Mouse (Mus musculus) CH12.LX (cell line): ENCODE results near the gene Grrp1. TPM values are rescaled to one million over a fixed set of nuclear protein-coding genes. Genes with fewer than 3 reads are reported as not detected.
A peak's percentile ranks its signal among the peaks of the same experiment; 100 is the strongest.

Experiments used
- DNase-seq: peaks from one replicate; pipeline ENCODE4 v3.0.0-alpha.2; 2013; ENCODE audit errors: extremely low read depth
- H3K27ac ChIP-seq: 2 replicates; pipeline ENCODE4 v1.5.1; 2012; ENCODE audit warnings: low read depth, mild to moderate bottlenecking, control low read depth, moderate library complexity; ENCODE audit not compliant: insufficient read depth
- H3K27me3 ChIP-seq: replicated peaks from 2 replicates; pipeline ENCODE3; 2012; ENCODE audit warnings: inconsistent platforms
- H3K36me3 ChIP-seq, 2 experiments: replicated peaks in 1 of 2; 2 replicates each; pipeline versions ENCODE3 to v1.6.1; 2012; ENCODE audit warnings: inconsistent platforms in 1 of 2, low read length in 1 of 2, mild to moderate bottlenecking in 1 of 2, mixed read lengths in 1 of 2, moderate library complexity in 1 of 2; ENCODE audit not compliant: control insufficient read depth in 1 of 2, insufficient read depth in 1 of 2
- H3K4me1 ChIP-seq, 2 experiments: 2 replicates each; pipeline ENCODE4 v1.6.1; 2012; ENCODE audit warnings: inconsistent platforms in 1 of 2, moderate library complexity in 1 of 2; ENCODE audit not compliant: insufficient read depth in 2 of 2, control insufficient read depth in 1 of 2
- H3K4me2 ChIP-seq: 2 replicates; pipeline ENCODE4 v1.6.1; 2012; ENCODE audit warnings: low read depth, mild to moderate bottlenecking, control low read depth; ENCODE audit not compliant: poor library complexity, insufficient read depth, severe bottlenecking
- H3K4me3 ChIP-seq, 3 experiments: fragments of 150-350 bp in 1 of 3; sonication (generic) in 1 of 3; replicated peaks in 1 of 3; 2 replicates each; pipeline versions ENCODE3 to v1.5.1; 2011 to 2012; ENCODE audit warnings: low read depth in 2 of 3, low read length in 2 of 3, mild to moderate bottlenecking in 2 of 3, moderate library complexity in 2 of 3, control low read depth in 1 of 3, improper control_type of control experiment in 1 of 3, inconsistent platforms in 1 of 3, mixed read lengths in 1 of 3; ENCODE audit not compliant: poor library complexity in 1 of 3
- H3K79me2 ChIP-seq: replicated peaks from 2 replicates; pipeline ENCODE4 v1.6.1; 2012; ENCODE audit warnings: mild to moderate bottlenecking, moderate library complexity; ENCODE audit not compliant: control insufficient read depth, poor library complexity, insufficient read depth, severe bottlenecking; ENCODE audit errors: extremely low read depth
- H3K9ac ChIP-seq: 2 replicates; pipeline ENCODE4 v1.6.1; 2012; ENCODE audit warnings: low read depth, mild to moderate bottlenecking, control low read depth, moderate library complexity; ENCODE audit not compliant: insufficient read depth
- H3K9me3 ChIP-seq: replicated peaks from 2 replicates; pipeline ENCODE3; 2012; ENCODE audit warnings: low read length, inconsistent platforms, mixed read lengths
- CTCF ChIP-seq, 2 experiments: IDR thresholded peaks in 1 of 2; conservative IDR thresholded peaks in 1 of 2; 2 replicates each; pipeline ENCODE4 v1.5.1; 2011 to 2012; ENCODE audit warnings: low read depth in 2 of 2, low read length in 2 of 2, improper control_type of control experiment in 1 of 2, inconsistent platforms in 1 of 2, mild to moderate bottlenecking in 1 of 2, moderate library complexity in 1 of 2
- IRF4 ChIP-seq: IDR thresholded peaks from 2 replicates; pipeline ENCODE4 v1.6.1; 2014; ENCODE audit warnings: low read depth, mild to moderate bottlenecking, inconsistent platforms, low read length, improper control_type of control experiment
- MAFK ChIP-seq: IDR thresholded peaks from 2 replicates; pipeline ENCODE4 v1.6.1; 2011; ENCODE audit warnings: low read length, improper control_type of control experiment; ENCODE audit not compliant: insufficient replicate concordance
- MYC ChIP-seq: IDR thresholded peaks from 2 replicates; pipeline ENCODE4 v1.6.1; 2011; ENCODE audit warnings: low read depth, mild to moderate bottlenecking, improper control_type of control experiment, low read length
- NRF1 ChIP-seq: IDR thresholded peaks from 2 replicates; pipeline ENCODE4 v1.6.1; 2014; ENCODE audit warnings: low read depth, mild to moderate bottlenecking, inconsistent platforms, low read length, improper control_type of control experiment, moderate library complexity
- RAD21 ChIP-seq: IDR thresholded peaks from 2 replicates; pipeline ENCODE4 v1.6.1; 2011; ENCODE audit warnings: low read depth, mild to moderate bottlenecking, low read length, improper control_type of control experiment, moderate library complexity
- RCOR1 ChIP-seq: conservative IDR thresholded peaks from 2 replicates; pipeline ENCODE4 v1.6.1; 2012; ENCODE audit warnings: low read depth, mild to moderate bottlenecking, inconsistent platforms, low read length, improper control_type of control experiment
- SMC3 ChIP-seq: IDR thresholded peaks from 2 replicates; pipeline ENCODE4 v1.6.1; 2011; ENCODE audit warnings: low read depth, low read length, improper control_type of control experiment
- TCF12 ChIP-seq: IDR thresholded peaks from 2 replicates; pipeline ENCODE4 v1.6.1; 2014; ENCODE audit warnings: low read depth, mild to moderate bottlenecking, inconsistent platforms, low read length, improper control_type of control experiment
- USF1 ChIP-seq: IDR thresholded peaks from 2 replicates; pipeline ENCODE4 v1.6.1; 2014; ENCODE audit warnings: low read depth, mild to moderate bottlenecking, inconsistent platforms, low read length, improper control_type of control experiment
- dilution Hi-C: fragments of 300-500 bp; cut with MboI; formaldehyde crosslinking; loops from 2 replicates; pipeline ENCODE4 v1.14.3; 2020; ENCODE audit warnings: low sequenced_read_pairs; ENCODE audit not compliant: extremely low pct_unique_long_range_greater_than_20kb, extremely low pct_ligation_motif_present
- in situ Hi-C: fragments of 300-500 bp; cut with MboI; formaldehyde crosslinking; loops from 3 replicates; pipeline ENCODE4 v1.14.3; 2019; ENCODE audit warnings: low sequenced_read_pairs, low pct_ligation_motif_present, low pct_unique_long_range_greater_than_20kb, mixed read lengths
- polyA plus RNA-seq: library from polyadenylated mRNA; unstranded; fragments of >175 nt; gene quantifications from 2 replicates; pipeline ENCODE4 v1.2.1, GENCODE M21; 2012; ENCODE audit warnings: low read depth; ENCODE audit not compliant: insufficient read length
- total RNA-seq, 2 experiments: library from RNA; depleted of rRNA; stranded (reverse); fragments of 300-350 nt in 1 of 2; fragments of >200 nt in 1 of 2; gene quantifications; 2 replicates each; pipeline ENCODE4 v1.2.3; 2012 to 2014

The Grrp1 gene
- total and polyA plus RNA-seq, 3 experiments, result not detected

DNA sequence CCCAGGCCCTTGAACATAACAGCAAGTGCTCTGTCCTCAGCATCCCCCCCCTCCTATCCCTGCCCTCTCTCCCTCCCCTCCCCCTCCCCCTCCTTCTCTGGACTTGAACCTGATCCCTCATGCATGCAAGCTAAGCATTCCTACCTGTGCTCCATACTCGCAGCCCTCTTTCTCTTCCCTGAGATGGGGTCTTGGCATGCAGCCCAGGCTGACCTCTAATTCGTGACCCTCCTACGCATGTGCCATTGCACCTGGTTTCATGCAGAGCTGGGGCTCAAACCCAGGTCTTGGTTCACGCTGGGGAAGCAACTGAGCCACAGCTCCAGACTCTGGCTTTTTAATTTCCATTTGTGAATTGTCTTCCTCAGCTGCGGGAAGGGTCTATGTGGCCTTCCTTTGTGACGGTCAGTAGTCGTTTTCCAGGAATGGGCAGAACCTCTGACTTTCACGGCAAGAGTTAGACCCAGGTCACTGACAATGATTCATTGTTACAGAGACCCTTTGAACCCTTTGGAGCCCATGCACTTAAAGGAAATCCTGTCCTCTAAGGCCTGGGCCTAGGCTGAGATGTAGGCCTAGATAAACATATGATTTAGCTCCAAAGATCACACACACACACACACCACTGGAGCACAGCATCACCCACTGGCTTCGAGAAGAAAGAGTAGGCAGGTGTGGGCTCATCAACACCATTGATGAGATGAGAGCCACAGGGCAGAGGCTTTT, 12.1 kb upstream of the Grrp1 start:
- in situ Hi-C loops (loop anchor here (25.0 kb wide), 1 partner anchor 221 kb away; the partner anchor contains the start of gene Paqr7), dilution Hi-C loops (no loop called here)
- no peaks in the 10 kb centered on the region for H3K79me2 ChIP-seq
- H3K27ac ChIP-seq, result no peak overlapping the region
- DNase-seq, result no peak
- H3K4me1 ChIP-seq, result no peaks in the 10 kb centered on the region
- H3K4me3 ChIP-seq, result no peak overlapping the region
- no peak overlapping the region for H3K4me2 ChIP-seq
- no peaks in the 10 kb centered on the region for H3K36me3 ChIP-seq
- no peak overlapping the region for H3K9ac ChIP-seq
- peaks cover 15% of the 10 kb centered on the region for H3K9me3 ChIP-seq
- H3K27me3 ChIP-seq, result peaks cover 11% of the 10 kb centered on the region
- TF ChIP-seq NRF1 (no peak), TCF12 (no peak), SMC3 (no peak), USF1 (no peak), RCOR1 (no peak)

DNA sequence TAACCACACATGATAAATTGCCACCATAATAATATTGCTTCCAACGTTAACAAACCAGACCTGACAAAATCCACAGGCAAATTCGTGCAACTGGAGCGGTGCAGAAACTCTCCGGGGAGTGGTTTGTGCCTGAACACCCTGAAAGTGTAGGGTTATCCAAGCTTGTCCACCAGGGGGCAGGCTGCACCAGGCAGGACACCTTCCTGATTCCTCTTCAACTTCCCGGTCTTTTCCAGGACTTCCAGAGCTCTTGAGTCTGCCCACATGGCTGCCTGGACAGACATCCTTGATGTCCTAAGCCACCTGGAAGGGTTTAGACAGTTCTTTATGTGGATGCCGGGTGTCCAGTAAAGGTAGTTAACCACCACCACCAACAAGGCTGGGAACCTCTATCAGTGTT, 9.3 kb upstream of the Grrp1 start:
- dilution Hi-C loops, result no loop called here
- no peak overlapping the region for H3K9ac ChIP-seq
- H3K79me2 ChIP-seq, result no peaks in the 10 kb centered on the region
- no peak overlapping the region for H3K4me3 ChIP-seq
- in situ Hi-C loops, result loop anchor here (25.0 kb wide), 1 partner anchor 224 kb away; the partner anchor contains the start of gene Paqr7
- no peaks in the 10 kb centered on the region for H3K36me3 ChIP-seq
- no peaks in the 10 kb centered on the region; a peak in 1 of 4 replicates for H3K4me1 ChIP-seq
- peak; percentile 65 for TF ChIP-seq SMC3
- TF ChIP-seq RAD21, result peak; percentile 42
- TF ChIP-seq MAFK, result no peak
- TF ChIP-seq USF1, result no peak
- peak; percentile 41 to 65; a peak in 3 of 4 replicates for TF ChIP-seq CTCF (conservative IDR thresholded peaks at IDR 0.05 in 1 of 2, IDR thresholded peaks at IDR 0.05 in 1 of 2; ENCODE audit: low read depth in 2 of 2, low read length in 2 of 2)
- no peak for TF ChIP-seq IRF4
- DNase-seq, result peak; percentile 18
- no peak overlapping the region for H3K4me2 ChIP-seq
- H3K9me3 ChIP-seq, result peaks cover 15% of the 10 kb centered on the region
- H3K27ac ChIP-seq, result no peak overlapping the region
- peaks cover 11% of the 10 kb centered on the region for H3K27me3 ChIP-seq

DNA sequence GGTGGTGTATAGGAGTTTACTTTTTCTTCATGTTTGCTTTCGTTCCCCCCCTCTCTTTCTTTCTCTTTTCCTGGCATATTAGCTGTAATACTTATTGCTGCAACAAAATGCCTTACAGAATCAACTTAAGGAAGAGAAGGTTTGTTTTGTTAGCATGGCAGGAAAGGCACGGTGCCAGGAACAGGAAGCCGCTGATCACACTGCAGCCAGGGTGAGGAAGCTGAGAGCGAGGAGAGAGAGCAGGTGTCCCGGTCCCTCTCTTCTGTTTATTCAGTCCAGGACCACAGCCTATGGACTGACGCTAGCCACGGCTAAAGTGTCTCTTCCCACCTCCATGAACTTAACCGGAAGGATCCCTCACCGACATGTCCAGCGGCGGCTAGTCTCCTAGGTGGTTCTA, 4.4 kb upstream of the Grrp1 start:
- Histone ChIP-seq H3K27ac (no peak overlapping the region), H3K79me2 (no peaks in the 10 kb centered on the region), H3K4me1 (peaks cover 0 to 3% of the 10 kb centered on the region in 2 experiments; a peak in 3 of 4 replicates), H3K4me2 (no peak overlapping the region), H3K9ac (no peak overlapping the region), H3K9me3 (peaks cover 7% of the 10 kb centered on the region), H3K36me3 (no peaks in the 10 kb centered on the region)
- DNase-seq, result no peak
- in situ Hi-C loops, result loop anchor here (25.0 kb wide), 1 partner anchor 229 kb away; the partner anchor contains the start of gene Paqr7
- dilution Hi-C loops, result no loop called here
- TF ChIP-seq MYC, result no peak
- TF ChIP-seq, all 38 proteins: peak for 0
- peaks cover 19% of the 10 kb centered on the region for H3K27me3 ChIP-seq
- H3K4me3 ChIP-seq, result no peak overlapping the region
